Mouse (Mus musculus) liver, postnatal 0 days (tissue): ENCODE measurements around the gene Echdc3. TPM values are rescaled to one million over a fixed set of nuclear protein-coding genes. Genes with fewer than 3 reads are reported as not detected.

ENCODE experiments used
- ATAC-seq: fragments of 200-750 bp; cut with Nextera tagmentation; 2 replicates; pipeline ENCODE4 v1.8.0; 2017; ENCODE audit warnings: mild to moderate bottlenecking, moderate library complexity
- DNase-seq: peaks from one replicate; pipeline ENCODE4 v3.0.0-alpha.2; 2016
- H3K27ac ChIP-seq: fragments of 300-500 bp; sonication (generic); 2 replicates; pipeline ENCODE4 v1.5.1; 2014; ENCODE audit warnings: antibody characterized with exemption, moderate library complexity, mild to moderate bottlenecking, low read depth
- H3K27me3 ChIP-seq: fragments of 300-500 bp; sonication (generic); 2 replicates; pipeline ENCODE4 v1.6.1; 2014; ENCODE audit warnings: low read length, control low read depth, mixed read lengths; ENCODE audit not compliant: insufficient read depth
- H3K36me3 ChIP-seq: fragments of 300-500 bp; sonication (generic); replicated peaks from 2 replicates; pipeline ENCODE4 v1.6.1; 2014; ENCODE audit warnings: mild to moderate bottlenecking, control low read depth, low read length, moderate library complexity, mixed read lengths; ENCODE audit not compliant: insufficient read depth
- H3K4me1 ChIP-seq: fragments of 300-500 bp; sonication (generic); 2 replicates; pipeline ENCODE4 v1.6.1; 2014; ENCODE audit warnings: antibody characterized with exemption, mild to moderate bottlenecking, control low read depth; ENCODE audit not compliant: insufficient read depth
- H3K4me2 ChIP-seq: fragments of 300-500 bp; sonication (generic); 2 replicates; pipeline ENCODE4 v1.6.1; 2014; ENCODE audit warnings: low read depth, mild to moderate bottlenecking, low read length, moderate library complexity, mixed read lengths
- H3K4me3 ChIP-seq: fragments of 300-500 bp; sonication (generic); 2 replicates; pipeline ENCODE4 v1.5.1; 2014; ENCODE audit warnings: low read depth, low read length
- H3K9ac ChIP-seq: fragments of 300-500 bp; sonication (generic); replicated peaks from 2 replicates; pipeline ENCODE4 v1.6.1; 2014; ENCODE audit warnings: mild to moderate bottlenecking, moderate library complexity
- H3K9me3 ChIP-seq: fragments of 300-500 bp; sonication (generic); 2 replicates; pipeline ENCODE4 v1.6.1; 2016; ENCODE audit warnings: mild to moderate bottlenecking, control low read depth, low read length, mixed read lengths
- CTCF ChIP-seq: sonication (generic); IDR thresholded peaks from 2 replicates; pipeline ENCODE4 v1.5.1; 2016; ENCODE audit warnings: antibody characterized with exemption, low read depth
- EP300 ChIP-seq: IDR thresholded peaks from 2 replicates; pipeline ENCODE4 v1.6.1; 2016; ENCODE audit warnings: antibody characterized with exemption, low read depth, mild to moderate bottlenecking
- WGBS: fragments of 180-500 bp; shearing (Covaris S2); extraction: QIAGEN DNeasy Blood & Tissue Kit; methylation state at CpG from one replicate; pipeline ENCODE4 v1.1.7; 2014; ENCODE audit not compliant: insufficient replicate concordance; 5-methylcytosine and 5-hydroxymethylcytosine counted together
- polyA plus RNA-seq: library from polyadenylated mRNA; unstranded; fragments of >200 nt; fragmentation: Nextera tagmentation; extraction: Ambion mirVana; gene quantifications from 2 replicates; pipeline ENCODE4 v1.2.1, GENCODE M21; 2015

Gene Echdc3
- polyA plus RNA-seq, 1 experiment from 2014 or later = 30.3 TPM

- WGBS = 78% methylated on average over 4 of the region's 4 CpGs
- no peaks in the 10 kb centered on the region for H3K36me3 ChIP-seq
- no peak overlapping the region for H3K9ac ChIP-seq
- H3K27ac ChIP-seq = no peak overlapping the region
- DNase-seq = no peak
- no peak for ATAC-seq
- H3K27me3 ChIP-seq = no peaks in the 10 kb centered on the region
- no peaks in the 10 kb centered on the region for H3K4me1 ChIP-seq
- no peak overlapping the region for H3K4me3 ChIP-seq
- H3K4me2 ChIP-seq = no peak overlapping the region
- TF ChIP-seq CTCF = no peak
- no peak for TF ChIP-seq EP300
- no peaks in the 10 kb centered on the region for H3K9me3 ChIP-seq
These were observed 55.6 kb downstream of the Echdc3 start for GRCm38 (mm10) chr2:6157208-6157607.

- ATAC-seq = no peak
- Histone ChIP-seq H3K9ac (no peak overlapping the region), H3K27ac (no peak overlapping the region), H3K4me1 (no peaks in the 10 kb centered on the region), H3K27me3 (no peaks in the 10 kb centered on the region), H3K9me3 (no peaks in the 10 kb centered on the region), H3K4me2 (no peak overlapping the region), H3K4me3 (no peak overlapping the region), H3K36me3 (no peaks in the 10 kb centered on the region)
- 81% methylated on average over 5 of the region's 5 CpGs for WGBS
- no peak for TF ChIP-seq CTCF
- no peak for TF ChIP-seq EP300
- no peak for DNase-seq
These were observed 63.0 kb downstream of the Echdc3 start for GRCm38 (mm10) chr2:6149801-6150200.

GRCm38 (mm10) chr2:6146901-6147300 is 65.9 kb downstream of the Echdc3 start:
- WGBS = 82% methylated on average over 7 of the region's 7 CpGs
- ATAC-seq (no peak), DNase-seq (no peak)
- H3K27me3 ChIP-seq = no peaks in the 10 kb centered on the region
- H3K36me3 ChIP-seq = no peaks in the 10 kb centered on the region
- no peaks in the 10 kb centered on the region for H3K4me1 ChIP-seq
- H3K27ac ChIP-seq = no peak overlapping the region
- H3K9ac ChIP-seq = no peak overlapping the region
- no peak for TF ChIP-seq EP300
- no peak for TF ChIP-seq CTCF
- H3K9me3 ChIP-seq = no peaks in the 10 kb centered on the region
- no peak overlapping the region for H3K4me3 ChIP-seq
- no peak overlapping the region for H3K4me2 ChIP-seq

GRCm38 (mm10) chr2:6146257-6146656 is 66.6 kb downstream of the Echdc3 start:
- Histone ChIP-seq H3K4me1 (no peaks in the 10 kb centered on the region), H3K9me3 (no peaks in the 10 kb centered on the region), H3K9ac (no peak overlapping the region), H3K27ac (no peak overlapping the region), H3K4me3 (no peak overlapping the region), H3K27me3 (no peaks in the 10 kb centered on the region), H3K4me2 (no peak overlapping the region), H3K36me3 (no peaks in the 10 kb centered on the region)
- 78% methylated on average over 4 of the region's 4 CpGs for WGBS
- DNase-seq (no peak), ATAC-seq (no peak)
- TF ChIP-seq CTCF = no peak
- TF ChIP-seq EP300 = no peak

GRCm38 (mm10) chr2:6145611-6146010 is 67.2 kb downstream of the Echdc3 start:
- no peak overlapping the region for H3K4me3 ChIP-seq
- H3K4me2 ChIP-seq = no peak overlapping the region
- no peaks in the 10 kb centered on the region for H3K27me3 ChIP-seq
- DNase-seq (no peak), ATAC-seq (no peak)
- H3K9ac ChIP-seq = no peak overlapping the region
- no peaks in the 10 kb centered on the region for H3K9me3 ChIP-seq
- H3K4me1 ChIP-seq = no peaks in the 10 kb centered on the region
- no peak for TF ChIP-seq CTCF
- no peak for TF ChIP-seq EP300
- H3K27ac ChIP-seq = no peak overlapping the region
- no peaks in the 10 kb centered on the region for H3K36me3 ChIP-seq
- 66% methylated on average over 10 of the region's 10 CpGs for WGBS

DNA sequence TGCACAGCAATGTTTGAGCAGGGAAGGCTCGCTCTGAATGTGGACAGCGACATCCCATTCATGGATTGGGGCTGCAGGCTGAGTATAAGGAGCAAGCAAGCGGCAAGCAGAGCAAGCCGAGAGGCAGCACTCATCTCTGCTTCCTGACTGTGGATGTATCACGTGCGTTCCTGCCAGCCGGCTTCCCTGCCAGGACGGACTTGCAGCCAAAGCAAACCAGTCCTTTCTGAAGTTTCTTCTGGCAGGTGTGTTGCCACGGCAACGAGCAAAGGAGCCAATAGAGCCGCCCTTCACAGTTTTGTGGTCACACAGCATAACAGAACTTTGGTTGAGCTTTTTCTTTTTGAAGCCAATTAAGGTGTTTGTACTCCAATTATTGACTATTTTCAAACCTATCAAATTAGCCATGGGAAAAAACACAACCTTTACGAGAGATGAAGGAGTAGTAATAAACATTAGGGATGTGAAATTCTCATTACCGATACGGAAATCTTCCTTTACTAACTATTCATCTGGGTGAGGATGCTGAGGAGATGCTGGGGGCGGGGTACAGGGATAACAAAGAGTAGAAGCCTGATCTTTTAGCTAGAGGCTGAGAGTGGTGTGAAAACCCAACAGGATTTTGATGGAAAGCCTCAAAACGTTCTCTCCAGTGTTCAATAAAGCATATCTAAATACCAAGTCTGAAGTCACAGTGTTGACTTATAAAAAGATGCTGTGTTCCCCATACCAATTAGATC is 69.7 kb downstream of the Echdc3 start:
- ATAC-seq (no peak), DNase-seq (no peak)
- WGBS = 70% methylated on average over 16 of the region's 16 CpGs
- no peaks in the 10 kb centered on the region for H3K9me3 ChIP-seq
- H3K9ac ChIP-seq = no peak overlapping the region
- TF ChIP-seq EP300 = no peak
- no peak for TF ChIP-seq CTCF
- H3K4me1 ChIP-seq = no peaks in the 10 kb centered on the region
- no peaks in the 10 kb centered on the region for H3K36me3 ChIP-seq
- H3K4me3 ChIP-seq = no peak overlapping the region
- H3K27me3 ChIP-seq = no peaks in the 10 kb centered on the region
- no peak overlapping the region for H3K27ac ChIP-seq
- no peak overlapping the region for H3K4me2 ChIP-seq
